Comparison of ENCODE assay signal across 4 mouse cellular contexts in genomic region chr8:84339867-84340266, GRCm38 (mm10).
"Had no signal": no experiment of that assay in that cellular context is flagged by ENCODE, and none has a peak within 500 bp of the region (broad histone marks: within the 10 kb centered on the region; RNA-seq: fewer than 3 reads in every experiment).

No protein-coding gene starts in this region.

- DNase-seq: lung, postnatal 14 days; right cerebral cortex, adult 18-20 months; right cerebral cortex, postnatal 25 days; thymus, postnatal 4 days had no signal
